Mouse (Mus musculus) liver, adult 2 months (tissue): ENCODE data around the gene Efna2.

Source experiments
- CTCF ChIP-seq: fragments of 200-500 bp; IDR thresholded peaks from 2 replicates; pipeline ENCODE4 v1.5.1; 2011; ENCODE audit warnings: low read depth, low read length, control low read depth
- POLR2A ChIP-seq: fragments of 200-500 bp; IDR thresholded peaks from 2 replicates; pipeline ENCODE4 v1.6.1; 2011; ENCODE audit warnings: low read length, control low read depth; ENCODE audit not compliant: insufficient read depth; ENCODE audit errors: extremely low read depth

- no peak for TF ChIP-seq POLR2A
- no peak for TF ChIP-seq CTCF
These were observed 44.9 kb upstream of the Efna2 start for GRCm38 (mm10) chr10:80134421-80134820.
